Mouse (Mus musculus) liver, adult 2 months (tissue): ENCODE results near the gene Bbs2.

Experiments used
- CTCF ChIP-seq: fragments of 200-500 bp; IDR thresholded peaks from 2 replicates; pipeline ENCODE4 v1.5.1; 2011; ENCODE audit warnings: low read depth, low read length, control low read depth
- POLR2A ChIP-seq: fragments of 200-500 bp; IDR thresholded peaks from 2 replicates; pipeline ENCODE4 v1.6.1; 2011; ENCODE audit warnings: low read length, control low read depth; ENCODE audit not compliant: insufficient read depth; ENCODE audit errors: extremely low read depth

DNA sequence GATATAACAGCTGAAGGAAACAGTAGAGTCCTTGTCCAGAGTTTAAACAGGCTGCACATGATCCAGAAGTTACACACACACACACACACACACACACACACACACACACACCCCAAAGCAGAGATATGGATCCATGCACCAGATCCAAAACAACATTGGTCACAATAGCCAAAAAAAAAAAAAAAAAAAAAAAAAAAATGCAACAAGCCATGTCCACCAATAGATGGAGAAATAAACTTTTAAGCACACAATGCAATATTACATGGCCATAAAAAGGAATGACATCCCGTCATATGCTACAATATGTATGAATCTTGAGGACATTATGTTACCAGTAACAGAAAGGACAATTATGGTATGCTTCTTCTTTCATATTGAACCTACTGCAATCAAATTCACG is 15.2 kb upstream of the Bbs2 start:
- TF ChIP-seq CTCF (no peak), POLR2A (no peak)
